Mouse (Mus musculus) naive thymus-derived CD4-positive, alpha-beta T cell, adult 2 months (primary cell): ENCODE results near the gene Mettl21c.
"Not testable (repeated sequence)": the region's sequence is repeated elsewhere in the genome, so short reads cannot be mapped to it uniquely, and the experiment has no call there.

Experiments used
- DNase-seq: peaks from one replicate; pipeline ENCODE4 v3.0.0-alpha.2; 2011; ENCODE audit warnings: low read depth

The Mettl21c gene

DNA sequence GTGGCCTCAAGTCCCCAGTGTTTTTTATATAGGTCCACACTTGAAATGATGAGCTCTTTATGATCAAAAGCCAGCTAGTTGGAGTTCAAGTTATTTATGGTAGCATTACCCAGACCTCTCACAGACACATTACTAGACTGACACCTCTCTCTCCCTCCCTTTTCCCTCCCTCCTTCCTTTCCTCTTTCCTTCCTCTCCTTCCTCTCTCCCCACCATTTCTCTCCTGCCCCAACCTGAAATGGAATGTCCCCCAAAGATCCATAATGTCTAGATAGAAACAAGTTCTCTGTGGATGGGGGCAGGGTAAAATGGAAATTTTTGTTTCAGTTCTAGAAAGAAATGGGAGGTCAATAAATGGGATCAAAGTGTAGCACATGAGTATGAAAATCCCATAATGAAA lies at the start of gene Mettl21c:
Gene Mettl21c, minus strand, starts transcription at position 101 of the 400 bp plus-strand sequence.
- no peak for DNase-seq

DNA sequence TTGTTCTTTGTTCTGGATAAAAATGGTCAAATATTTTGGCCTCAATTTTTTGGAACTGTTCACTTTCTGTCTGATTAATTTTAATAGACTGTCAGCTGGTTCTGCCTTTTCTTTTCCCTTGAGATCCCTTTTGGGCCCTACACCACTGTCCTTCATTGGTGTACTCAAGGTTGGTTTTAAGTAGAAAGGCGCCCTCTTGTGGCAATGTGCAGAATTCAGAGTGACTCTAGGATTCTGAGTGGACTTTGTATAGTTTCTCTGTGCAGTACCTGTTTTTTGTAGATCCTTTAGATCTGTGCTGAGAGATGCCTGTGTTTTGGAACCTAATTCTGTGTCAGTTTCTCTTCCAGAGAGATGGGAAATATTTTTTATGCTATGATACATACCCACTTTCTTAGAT lies 44.8 kb upstream of the Mettl21c start:
- DNase-seq: peak; percentile 82

DNA sequence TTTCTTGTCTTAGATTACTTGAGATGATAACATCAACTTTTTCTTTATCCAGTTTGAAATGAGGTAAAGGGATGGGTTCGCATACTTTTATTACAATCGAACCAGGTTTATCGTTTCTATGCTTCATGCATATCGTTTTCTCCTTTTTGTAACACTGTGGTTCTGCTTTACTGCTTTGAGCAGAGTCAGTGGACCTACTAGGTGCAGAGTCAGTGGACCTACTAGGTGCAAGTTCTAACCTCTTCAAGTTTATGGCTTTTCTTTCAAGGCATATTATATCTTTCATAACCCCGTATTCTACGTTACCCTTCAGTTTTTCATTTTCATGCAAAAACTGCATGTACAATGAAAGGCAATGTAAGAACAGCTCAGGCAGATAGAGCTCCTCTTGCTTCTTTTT lies 43.6 kb upstream of the Mettl21c start:
- DNase-seq: no peak

DNA sequence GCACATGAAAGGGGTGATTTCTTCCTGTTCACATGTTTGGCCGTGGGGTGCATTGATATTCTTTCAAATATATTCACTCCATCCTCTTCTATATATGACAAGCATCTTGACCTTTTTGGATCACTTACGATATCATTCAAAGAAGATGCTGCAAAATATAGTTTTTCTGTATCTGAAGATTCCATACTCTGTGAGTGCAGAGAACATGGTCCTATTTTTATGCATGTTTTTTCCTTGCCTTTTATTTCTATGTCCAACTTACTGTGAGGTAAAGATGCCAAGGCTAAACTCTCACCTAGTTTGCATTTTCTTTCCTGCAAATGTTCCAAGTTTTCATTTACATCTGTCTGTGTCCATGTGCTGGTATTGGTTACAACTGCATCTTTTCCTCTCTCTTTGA lies 42.0 kb upstream of the Mettl21c start, which contains the start of gene Gm8251:
Gene Gm8251, minus strand, starts transcription at position 101 of the 400 bp plus-strand sequence.
- DNase-seq: no peak

DNA sequence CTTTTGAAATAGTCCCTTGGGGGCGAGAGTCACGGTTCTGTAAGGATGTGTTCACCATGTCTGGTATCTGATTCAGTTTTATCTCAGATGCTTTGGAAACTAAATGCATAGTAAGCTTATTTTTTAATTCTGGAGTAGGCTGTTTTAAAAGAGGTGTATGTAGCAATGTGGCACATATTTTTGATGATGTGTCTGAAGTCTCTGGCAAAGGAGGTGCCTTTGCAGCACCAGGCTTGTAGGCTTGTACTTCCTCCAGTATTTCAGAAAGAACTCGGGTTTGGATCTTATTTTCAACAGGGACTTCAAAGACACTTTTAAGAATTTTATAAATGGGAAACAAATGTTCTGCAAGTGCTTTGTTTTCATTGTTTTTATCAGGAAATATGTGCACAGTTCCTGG lies 38.0 kb upstream of the Mettl21c start:
- no peak for DNase-seq

DNA sequence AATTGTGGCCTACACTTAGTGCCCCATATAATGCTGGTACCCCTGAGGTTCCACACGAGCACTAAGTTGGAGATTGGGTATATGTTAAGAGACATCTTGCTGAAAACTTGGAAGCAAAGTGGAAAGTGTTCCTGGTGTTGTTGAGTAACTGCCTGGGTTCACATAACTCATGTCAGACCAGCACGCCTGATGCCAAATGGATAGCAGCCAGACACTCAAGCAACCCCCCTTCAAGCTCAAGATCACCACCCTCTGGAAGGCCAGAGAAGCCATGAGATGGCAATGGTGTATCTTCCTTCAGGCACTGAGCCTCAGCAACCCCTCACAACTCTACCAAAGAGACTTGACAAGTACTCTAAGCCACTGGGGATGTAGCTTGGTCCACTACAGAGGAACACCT lies 26.7 kb upstream of the Mettl21c start:
- no peak for DNase-seq

DNA sequence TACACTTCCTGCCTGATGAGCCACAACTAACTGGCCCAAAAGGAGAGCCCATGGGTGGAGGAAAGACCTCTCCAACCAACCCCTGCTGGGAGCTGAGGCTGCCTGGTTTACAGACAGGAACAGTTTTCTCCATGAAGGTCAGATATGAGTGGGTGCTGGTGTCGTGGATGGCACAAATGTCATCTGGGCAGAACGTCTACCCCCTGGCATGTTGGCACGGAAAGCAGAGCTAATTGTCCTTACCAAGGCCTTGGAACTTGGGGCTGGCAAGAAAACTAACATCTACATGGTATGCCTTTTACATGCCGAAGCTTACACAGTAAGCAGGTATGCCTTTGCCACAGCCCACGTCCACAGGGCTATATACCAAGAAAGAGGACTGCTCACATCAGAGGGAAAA lies 25.9 kb upstream of the Mettl21c start:
- not testable (repeated sequence) for DNase-seq

DNA sequence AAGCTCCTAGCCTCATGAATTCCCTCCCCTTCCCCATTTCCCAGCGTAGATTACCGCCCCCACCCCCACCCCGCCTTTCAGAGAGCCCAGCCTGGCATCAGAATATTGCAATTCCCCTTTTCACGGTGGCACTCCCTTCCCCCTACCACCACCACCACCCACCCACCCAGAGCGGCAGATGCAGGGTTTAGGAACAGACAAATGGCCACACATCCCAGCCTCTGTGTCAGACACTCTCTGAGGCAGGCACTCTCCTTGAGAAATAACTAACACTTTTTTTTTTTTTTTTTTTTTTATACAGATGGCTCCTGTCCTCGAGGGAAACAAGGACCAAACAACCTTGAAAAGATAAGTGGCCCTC lies 22.7 kb upstream of the Mettl21c start:
- DNase-seq: peak; percentile 14

DNA sequence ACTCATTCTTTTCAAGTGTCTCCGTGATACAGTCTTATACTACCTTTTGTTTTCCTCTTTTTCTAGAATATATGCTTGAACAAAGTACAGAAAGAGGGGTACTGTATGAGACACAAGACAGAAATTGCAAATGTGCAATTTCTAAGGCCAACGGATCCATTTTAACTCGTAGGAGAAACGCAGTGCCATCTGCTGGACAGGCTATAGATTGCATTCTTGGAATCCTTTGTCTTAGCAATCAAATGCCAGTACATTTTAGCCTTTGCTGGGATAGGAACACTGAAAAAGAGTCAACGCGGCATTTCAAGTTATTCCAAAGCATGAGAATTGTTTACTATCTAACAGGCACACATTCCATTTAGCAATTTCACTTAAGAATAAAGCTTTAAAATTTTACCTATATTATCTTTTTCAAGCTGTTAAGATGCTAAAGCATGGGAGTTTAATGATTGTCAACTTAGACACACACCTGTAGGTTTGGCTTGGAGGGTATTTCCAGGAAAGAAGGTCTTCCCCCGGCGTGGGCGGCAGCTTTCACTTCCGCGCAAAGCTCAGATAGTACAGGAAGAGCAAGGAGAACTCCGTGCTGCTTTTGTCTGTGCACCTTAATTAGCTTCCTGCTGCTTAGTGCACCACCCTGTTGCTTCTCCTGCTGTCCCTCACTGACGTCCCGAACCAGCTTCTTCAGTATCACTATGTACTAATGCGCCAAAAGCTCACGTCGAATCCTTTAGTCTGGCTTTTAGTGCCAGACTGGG lies 22.1 kb upstream of the Mettl21c start:
- DNase-seq: peak; percentile 78

DNA sequence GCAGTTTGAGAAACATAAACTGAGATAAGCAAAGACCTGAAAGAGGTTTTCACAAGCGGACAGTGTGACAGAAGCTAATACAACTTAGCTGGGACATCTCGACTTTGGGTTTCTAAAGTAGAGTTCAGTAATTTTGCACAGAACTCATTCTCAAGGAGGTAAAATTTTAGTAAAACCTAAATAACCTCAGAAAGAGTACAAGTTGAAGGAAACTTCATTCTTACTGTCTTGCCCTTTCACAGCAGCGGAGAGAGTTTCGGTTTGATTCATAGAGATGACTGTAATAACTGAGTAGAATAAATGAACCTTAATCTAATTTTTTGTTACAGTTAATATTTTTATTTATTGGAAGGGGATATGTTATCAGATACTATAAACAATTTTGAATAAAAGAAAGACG lies 13.1 kb upstream of the Mettl21c start:
- DNase-seq: no peak

DNA sequence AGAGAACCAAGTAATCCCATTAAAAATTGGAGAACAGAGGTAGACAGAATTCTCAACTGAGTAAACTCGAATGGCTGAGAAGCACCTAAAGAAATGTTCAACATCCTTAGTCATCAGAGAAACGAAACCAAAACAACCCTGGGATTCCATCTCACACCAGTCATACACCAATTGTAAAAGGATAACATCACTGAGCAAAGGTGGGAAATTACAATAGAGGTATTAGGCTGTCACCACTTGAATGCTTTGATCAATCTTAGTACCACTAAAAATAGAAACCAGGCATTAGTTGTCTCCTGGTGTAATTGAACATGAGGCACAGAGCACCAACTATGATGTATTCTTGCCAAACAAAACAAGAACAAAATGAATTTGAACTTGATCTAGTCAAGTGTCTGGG lies 12.4 kb upstream of the Mettl21c start:
- no peak for DNase-seq

DNA sequence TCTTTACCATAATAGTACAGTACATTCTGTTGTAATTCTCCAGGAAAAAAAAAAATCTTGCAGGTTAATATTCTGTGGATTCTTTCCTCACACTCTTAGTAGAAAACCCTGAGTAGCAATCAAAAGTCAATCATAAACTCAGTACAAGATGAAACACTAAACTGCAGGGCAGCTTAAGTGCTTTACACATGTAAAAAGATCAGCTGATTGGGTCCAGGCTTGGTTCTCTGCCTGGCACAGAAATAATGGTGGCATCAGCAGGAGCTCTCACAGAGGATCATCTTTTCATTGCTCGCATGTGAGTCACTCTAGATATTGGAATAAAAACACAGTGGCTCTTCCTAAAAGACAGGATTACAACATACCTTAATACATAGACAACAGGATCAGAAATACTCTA lies 7.8 kb upstream of the Mettl21c start:
- DNase-seq: no peak

DNA sequence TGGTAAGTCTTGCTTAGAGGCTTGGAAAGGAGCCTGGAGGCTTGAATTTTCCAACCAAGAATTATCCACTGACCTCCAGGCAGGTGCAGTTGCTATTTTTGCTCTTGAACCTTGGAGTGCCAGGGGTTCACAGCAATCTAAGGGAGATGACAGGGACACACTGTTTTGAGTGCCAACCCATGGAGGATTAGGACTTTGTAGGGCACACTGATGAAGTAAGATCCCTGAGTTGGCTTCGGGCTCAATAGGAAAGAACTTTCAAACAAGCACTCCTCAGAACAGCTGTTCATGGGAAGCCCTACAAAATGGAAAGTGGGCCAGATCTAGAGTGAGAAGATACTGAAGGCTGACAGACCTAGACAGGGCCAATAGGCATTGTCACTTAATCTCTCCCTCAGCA lies 2.8 kb upstream of the Mettl21c start:
- no peak for DNase-seq

DNA sequence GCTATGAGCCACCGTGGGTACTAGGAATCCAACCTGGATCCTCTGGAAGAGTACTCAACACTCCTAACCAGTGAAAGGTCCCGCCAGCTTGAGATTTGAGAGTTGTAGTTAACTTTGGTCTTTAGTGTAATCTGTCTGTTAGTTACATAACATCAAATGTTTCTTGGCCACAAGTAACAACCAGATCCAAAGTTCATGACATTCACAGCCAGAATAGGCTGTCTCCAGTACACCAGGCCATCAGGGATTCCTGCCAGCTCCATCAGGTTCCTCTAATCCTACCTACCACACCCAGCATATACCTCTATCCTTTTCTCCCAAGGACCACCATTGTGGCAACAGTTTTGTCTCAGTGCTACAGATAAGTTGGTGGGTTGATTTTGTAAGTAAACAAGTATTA lies 4.3 kb downstream of the Mettl21c start:
- DNase-seq: no peak

DNA sequence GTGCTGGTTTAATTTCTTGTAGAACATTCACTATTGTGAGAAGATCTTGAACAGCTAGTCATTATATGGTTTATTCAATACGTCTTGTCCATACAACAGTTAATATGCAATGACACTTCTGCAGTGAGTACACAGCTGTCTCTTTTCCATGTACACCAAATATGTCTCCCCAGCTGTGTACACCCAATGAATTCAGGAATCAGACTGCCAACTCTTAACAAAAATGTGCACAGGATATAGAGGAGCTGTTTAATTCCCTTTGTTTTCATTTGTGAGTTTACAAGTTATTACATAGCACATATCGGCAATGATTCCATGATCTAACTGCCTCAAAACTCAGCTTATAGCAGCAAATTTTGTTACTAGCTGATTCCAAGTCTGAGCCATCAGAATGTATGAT lies 15.3 kb downstream of the Mettl21c start:
- DNase-seq: no peak

DNA sequence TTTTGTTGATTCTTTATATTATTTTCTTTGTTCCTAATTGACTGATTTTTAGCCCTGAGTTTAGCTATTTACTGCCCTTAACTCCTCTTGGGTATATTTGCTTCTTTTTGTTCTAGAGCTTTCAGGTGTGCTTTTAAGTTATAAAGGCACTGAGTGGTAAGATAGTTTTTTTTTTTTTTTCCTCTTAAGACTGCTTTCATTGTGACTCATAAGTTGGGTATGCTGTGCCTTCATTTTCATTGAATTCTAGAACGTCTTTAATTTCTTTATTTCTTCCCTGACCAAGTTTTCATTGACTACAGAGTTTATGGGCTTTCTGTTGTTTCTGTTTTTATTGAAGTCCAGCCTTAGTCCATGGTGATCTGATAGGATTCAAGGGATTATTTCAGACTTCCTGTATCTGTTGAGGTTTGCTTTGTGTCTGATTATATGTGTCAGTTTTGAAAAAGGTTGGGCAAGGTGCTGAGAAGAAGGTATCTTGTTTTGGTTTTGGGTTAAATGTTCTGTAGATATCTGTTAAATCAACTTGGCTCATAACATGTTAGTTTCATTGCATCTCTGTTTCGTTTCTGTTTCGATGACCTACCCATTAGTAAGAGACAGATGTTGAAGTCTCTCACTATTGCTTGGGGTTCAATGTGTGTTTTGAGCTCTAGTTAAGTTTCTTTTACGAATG lies 22.8 kb downstream of the Mettl21c start:
- DNase-seq: no peak

DNA sequence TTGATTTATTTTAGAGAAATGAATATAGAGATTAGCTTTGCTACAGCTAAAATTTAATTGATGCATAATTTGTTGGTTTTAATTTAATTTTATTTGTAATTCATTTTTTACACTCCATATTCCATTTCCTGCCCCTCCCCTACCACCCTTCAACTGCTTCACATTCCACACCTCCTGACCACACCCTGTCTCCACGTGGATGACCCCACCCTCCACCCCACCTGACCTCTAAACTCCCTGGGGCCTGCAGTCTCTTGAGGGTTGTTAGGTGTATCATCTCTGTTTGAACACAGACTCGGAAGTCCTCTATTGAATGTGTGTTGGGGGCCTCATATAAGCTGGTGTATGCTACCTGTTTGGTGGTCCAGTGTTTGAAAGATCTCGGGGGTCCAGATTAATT lies 48.7 kb downstream of the Mettl21c start:
- DNase-seq: no peak

DNA sequence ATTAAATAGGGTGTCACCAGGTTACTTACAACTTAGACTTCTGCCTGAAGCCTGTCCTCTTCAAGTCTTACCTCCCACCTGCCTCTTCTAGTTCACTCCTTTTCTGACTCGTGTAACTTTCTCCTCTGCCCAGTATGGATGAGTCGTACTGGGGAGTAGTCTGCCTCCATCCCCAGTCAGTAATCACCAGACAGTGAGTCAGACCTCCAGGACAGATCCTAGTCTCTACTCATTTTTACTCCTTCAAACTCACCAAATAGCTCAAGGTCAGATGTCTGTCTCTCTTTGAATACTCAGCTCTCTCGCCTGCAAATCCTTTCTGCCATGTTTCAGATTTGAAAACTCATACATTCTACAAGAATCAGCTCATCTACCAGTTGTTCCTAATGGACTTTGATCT lies 50.5 kb downstream of the Mettl21c start:
- no peak for DNase-seq

DNA sequence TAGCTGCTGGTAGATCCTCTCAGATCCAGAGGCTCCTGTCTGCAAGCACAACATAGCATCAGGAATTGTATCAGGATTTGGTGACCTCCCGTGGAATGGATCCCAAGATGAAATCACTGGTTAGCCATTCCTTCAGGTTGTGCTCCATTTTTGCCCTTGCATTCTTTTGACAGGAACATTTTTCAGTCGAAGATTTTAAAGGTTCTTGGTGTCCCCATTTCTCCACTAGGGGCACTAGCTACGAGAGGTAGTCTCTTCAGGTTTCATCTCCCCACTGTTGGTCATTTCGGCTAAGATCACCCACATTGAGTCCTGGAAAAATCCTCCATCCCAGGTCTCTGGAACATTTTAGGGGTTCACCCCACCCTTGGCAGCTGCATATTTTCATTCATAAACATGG lies 53.1 kb downstream of the Mettl21c start:
- peak; percentile 34 for DNase-seq

DNA sequence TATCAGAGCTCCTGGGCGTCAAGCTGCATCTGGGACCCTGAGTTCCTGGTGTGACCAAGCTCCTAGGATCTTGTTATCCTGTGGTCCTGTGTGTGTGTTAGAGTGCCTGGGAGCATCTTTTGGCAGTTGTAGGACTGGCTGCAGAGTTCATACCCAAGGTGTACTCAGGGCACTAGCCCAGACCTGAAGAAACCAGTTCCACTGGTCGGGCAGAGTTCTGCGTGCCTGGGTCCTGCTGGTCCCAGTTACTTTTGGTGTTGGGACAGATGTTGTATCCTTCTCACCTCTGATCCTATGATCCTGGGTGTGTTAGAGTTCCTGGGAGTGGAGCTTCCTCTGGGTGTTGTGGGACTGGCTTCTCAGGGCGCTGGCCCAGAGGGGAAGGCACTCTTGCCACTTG lies 55.5 kb downstream of the Mettl21c start:
- DNase-seq: no peak
